Mouse (Mus musculus) kidney, postnatal 36 days (tissue): Measurements from ENCODE around the gene Defa26.
"Not testable (repeated sequence)": the region's sequence is repeated elsewhere in the genome, so short reads cannot be mapped to it uniquely, and the experiment has no call there.

Experiments
- DNase-seq, 2 experiments: peaks; one replicate each; pipeline ENCODE4 v3.0.0; 2021 to 2022; ENCODE audit warnings: mixed read lengths in 2 of 2

The Defa26 gene

GRCm38 (mm10) chr8:21617883-21618282, at the start of gene Defa26:
Defa26 (plus strand) TSS chr8:21618183.
- DNase-seq = not testable (repeated sequence)

GRCm38 (mm10) chr8:21582706-21583105, 35.3 kb upstream of the Defa26 start, which contains the start of gene Defa28:
Defa28 (plus strand) TSS chr8:21583006.
- not testable (repeated sequence) for DNase-seq

GRCm38 (mm10) chr8:21594408-21594807, 23.6 kb upstream of the Defa26 start, which contains the start of gene Gm7861:
Gm7861 (minus strand) TSS chr8:21594508.
- not testable (repeated sequence) for DNase-seq

- DNase-seq = not testable (repeated sequence)
These were observed 37.5 kb downstream of the Defa26 start, which contains the start of gene Defa17 for GRCm38 (mm10) chr8:21655480-21655879. Defa17 (plus strand) TSS chr8:21655780.

- not testable (repeated sequence) for DNase-seq
These were observed 47.5 kb downstream of the Defa26 start, which contains the start of gene Defa34 for GRCm38 (mm10) chr8:21665497-21665896. Defa34 (plus strand) TSS chr8:21665797.
